Mouse (Mus musculus) neutrophil, adult 5-6 weeks (primary cell): Measurements from ENCODE around the gene Pak2. TPM values are rescaled to one million over a fixed set of nuclear protein-coding genes. Genes with fewer than 3 reads are reported as not detected.

Source experiments
- ATAC-seq: fragments of 151-379, 151-347 bp; 2 replicates; pipeline ENCODE4 v1.8.0; 2017; ENCODE audit warnings: mild to moderate bottlenecking, moderate TSS enrichment; ENCODE audit not compliant: insufficient number of reproducible peaks, poor library complexity, low FRiP score, severe bottlenecking; ENCODE audit errors: extremely low read depth
- total RNA-seq: library from RNA; stranded (forward); fragments of 200-1000 nt; gene quantifications from 2 replicates; pipeline ENCODE4 v1.2.3, GENCODE M21; 2017

Gene Pak2
- total RNA-seq = 114 and 128 TPM in 2 replicates

DNA sequence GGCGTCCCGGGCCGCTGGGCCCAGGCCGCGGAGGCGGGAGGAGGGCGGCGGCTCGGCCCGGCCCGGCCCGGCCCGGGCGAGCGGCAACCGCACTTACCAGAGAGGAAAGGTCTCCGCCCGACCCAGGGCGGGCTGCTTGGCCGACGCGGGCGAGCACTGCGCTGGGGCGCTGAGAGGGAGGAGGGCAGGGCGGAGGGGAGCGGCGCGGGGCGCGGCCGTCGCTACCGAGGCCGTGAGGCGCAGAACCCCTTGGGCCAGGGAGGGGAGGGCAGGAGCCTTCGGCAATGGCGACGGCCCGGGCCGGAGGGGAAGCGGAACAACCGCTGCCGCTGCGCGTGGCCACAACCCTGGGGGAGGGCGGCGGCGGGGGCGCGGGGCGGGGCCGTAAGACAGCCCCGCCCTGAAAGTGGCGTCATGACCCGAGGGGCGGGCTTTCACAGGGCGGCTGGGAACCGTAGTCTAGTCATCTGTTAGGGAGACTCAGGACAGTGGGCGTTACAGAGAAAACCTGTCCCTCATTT is at the start of gene Pak2:
Pak2 (minus strand) TSS at position 352 of the 521 bp plus-strand sequence.
- ATAC-seq = peak; percentile 89

DNA sequence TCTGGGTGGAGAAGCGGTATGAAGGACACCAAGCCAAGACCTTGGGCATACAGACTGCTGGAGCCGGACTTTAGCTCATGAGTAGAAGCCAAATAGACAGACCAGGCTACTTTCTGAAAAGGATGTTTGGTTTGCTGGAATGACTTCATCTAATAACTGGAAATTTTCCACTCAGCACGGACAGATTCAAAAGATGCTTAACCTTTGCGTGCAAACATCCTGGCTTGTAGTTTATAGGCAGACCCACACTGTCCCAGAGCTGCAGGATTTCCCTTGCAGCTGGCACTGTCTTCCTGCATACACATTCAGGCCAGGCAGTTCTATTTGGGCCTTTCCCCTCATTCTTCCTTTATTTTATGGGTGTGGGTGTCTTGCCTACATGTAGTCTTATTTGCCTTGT is 47.9 kb upstream of the Pak2 start:
- ATAC-seq = no peak

DNA sequence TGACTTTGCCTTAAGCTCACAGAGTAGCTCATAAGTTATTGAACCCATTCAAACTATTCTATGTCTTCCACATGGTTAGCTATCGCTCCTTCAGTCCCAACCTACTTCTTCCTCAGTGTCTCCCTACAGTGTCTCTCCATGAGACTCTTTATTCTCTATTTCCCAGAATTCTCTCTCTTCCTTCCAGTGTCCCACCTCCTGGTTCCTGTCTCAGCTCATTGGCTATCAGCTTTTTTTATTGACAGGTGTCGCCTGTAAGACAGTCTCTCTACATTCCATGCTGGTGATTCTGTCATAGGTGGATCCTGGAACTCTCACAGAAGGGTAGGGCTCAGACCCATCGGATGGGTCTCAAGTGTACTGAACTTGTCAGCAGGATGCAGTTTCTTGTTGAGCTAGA is 46.2 kb upstream of the Pak2 start:
- ATAC-seq = no peak

DNA sequence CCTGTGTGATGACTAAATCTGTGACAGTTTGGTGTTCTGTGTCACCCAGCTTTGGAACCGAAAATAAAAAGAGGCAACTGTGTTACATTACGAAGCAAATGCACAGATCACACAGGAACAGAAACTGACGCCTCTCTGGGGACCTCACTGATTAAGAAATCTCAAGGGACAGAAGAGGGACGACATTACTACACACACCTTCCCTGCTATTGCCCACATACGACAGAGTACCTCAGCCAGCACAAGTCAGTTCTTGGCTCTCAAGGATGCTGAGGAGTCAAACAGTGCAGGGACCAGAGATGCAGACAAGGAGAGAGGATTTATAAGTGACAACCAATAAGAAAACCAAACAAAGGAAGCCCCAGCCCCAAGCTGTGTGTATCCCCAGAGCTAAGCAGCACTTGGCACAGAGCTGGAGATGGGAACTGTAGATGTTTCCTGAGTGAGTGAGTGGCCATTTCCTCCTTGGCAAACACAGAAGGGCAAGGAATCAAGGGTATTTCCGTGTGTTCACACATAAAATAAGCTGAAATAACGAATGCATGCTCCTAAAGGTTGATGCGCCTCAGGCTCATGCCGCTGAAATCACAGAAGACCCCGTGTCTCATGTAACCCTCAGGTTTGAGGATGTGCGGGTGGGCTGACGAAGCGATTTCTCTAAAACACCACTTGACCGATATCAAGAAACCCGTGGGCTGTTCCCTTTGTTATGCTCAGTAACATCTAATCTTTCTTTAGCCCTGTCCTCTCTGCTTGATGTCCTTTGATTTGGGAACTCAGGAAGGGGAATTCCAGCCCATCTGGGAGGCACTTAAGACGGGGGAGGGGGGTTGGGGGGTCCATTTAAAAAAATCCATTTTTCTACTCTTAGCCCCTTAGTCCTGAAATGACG is 45.5 kb upstream of the Pak2 start:
- ATAC-seq = peak; percentile 87

DNA sequence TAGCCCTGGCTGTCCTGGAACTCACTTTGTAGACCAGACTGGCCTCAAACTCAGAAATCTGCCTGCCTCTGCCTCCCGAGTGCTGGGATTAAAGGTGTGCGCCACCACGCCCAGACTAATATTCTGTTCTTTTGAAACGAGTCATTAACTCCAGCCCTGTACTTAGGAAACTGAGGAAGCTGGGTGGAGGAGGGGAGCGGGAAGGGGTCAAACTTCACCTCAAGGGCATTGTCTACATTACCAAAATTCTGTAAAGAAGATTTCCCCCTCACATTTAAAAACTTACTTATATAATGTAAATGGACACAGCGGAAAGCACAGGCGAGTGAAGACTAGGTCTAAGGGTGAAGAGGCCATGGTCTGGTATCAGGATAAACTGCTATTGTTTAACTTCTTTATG is 44.9 kb upstream of the Pak2 start:
- no peak for ATAC-seq

DNA sequence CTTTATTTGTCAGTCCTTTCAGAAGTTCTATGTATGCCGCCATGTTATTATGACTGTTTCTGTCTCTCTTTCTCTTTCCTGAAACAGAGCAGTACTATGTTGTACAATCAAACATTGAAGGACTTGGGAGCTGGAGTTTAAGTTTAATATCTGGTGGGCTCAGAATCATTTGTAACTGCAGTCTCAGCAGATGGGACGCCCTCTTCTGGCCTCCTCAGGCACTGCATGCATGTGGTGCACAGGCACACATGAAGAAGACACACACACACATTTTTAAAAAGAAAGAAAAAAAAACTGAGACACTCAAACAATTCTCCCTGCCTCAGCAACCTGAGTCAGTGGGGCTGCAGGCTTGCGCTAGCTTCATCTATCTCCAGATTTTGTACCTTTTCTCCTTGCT is 41.3 kb upstream of the Pak2 start:
- ATAC-seq = no peak

DNA sequence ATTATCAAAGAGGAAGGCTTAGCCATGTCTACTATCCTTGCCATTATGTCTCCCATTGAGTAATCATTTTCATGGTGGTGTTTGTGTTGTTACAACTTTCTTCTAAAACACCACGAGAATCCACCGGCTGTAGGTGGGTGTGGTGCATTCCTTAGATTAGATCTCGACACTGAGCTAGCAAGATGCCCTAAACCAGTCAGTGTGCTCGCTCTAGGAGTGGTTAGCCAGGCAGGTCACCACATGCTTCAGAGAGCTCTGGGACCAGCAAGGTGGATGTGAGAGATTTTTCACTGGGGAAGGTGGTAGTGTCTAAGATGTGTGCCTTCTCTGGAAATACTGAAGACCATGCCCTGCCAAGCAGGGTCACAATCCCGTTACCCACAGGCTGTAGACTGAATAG is 37.0 kb upstream of the Pak2 start:
- ATAC-seq = no peak

DNA sequence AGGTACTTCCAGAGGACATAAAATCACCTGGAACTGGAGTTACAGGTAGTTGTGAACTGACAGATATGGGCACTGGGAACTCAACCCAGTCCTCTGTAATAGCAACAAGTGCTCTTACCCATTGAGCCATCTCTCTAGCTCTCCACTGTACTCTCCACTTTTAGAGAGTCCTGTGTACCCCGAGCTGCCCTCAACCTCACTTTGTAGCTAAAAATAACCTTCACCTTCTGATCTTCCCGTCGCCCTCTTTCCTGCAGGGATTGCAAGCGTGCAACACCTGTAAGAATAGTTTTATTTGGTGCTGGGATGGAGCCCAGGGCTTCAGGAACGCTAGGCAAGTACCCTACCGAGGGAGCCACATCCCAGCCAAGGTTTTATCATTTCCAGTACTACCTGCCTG is 36.6 kb upstream of the Pak2 start:
- ATAC-seq = no peak

DNA sequence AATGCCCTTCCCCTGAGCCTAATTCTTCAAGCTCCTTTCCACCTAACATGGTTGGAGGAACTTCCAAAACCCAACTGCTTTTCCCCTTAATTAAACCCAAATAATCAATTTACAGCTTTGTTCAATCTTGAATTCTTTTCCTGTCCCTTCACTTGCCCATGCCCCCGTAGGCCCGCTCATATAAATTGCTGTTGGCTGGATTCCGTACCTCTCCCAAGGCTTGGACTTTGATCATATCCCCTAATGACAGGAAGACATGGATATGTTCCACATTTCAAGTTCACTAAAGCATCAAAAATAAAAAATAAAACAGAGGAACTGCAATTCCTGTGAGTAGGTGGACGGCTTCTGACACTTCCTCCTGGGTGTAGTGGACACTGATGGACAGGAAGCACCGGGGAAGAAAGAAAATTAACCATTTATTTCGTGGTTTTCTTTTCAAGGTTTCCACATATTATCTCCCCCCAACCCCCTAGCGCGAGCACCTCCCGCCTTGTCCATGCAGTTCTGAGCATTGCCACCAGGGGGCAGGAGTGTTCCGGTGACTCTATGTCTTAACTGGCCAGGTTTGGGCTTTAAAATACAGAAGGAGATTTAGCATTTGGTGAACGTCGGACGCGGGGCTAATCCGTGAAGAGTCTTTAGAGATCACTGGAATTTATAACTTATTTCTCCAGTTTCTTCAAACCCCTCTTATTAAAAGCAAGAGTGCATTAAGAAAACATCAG is 36.0 kb upstream of the Pak2 start:
- ATAC-seq = peak; percentile 60; the same call in 1 of the 2 replicates

DNA sequence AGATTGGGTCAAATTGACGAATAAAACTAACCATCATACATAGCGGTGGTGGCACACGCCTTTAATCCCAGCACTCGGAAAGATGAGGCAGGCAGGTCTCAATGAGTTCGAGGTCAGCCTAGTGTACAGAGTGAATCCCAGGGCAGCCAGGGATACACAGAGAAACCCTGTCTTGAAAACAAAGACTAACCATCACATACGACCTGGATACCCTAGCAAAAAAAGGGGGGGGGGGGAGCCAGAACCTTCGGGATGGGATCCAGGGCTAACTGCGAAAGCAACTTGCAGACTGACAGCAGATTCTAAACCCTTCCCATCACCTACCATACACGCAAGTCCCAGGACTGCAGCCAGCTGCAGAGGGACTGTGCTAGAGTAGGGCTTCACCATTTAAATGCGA is 35.3 kb upstream of the Pak2 start:
- no peak for ATAC-seq

DNA sequence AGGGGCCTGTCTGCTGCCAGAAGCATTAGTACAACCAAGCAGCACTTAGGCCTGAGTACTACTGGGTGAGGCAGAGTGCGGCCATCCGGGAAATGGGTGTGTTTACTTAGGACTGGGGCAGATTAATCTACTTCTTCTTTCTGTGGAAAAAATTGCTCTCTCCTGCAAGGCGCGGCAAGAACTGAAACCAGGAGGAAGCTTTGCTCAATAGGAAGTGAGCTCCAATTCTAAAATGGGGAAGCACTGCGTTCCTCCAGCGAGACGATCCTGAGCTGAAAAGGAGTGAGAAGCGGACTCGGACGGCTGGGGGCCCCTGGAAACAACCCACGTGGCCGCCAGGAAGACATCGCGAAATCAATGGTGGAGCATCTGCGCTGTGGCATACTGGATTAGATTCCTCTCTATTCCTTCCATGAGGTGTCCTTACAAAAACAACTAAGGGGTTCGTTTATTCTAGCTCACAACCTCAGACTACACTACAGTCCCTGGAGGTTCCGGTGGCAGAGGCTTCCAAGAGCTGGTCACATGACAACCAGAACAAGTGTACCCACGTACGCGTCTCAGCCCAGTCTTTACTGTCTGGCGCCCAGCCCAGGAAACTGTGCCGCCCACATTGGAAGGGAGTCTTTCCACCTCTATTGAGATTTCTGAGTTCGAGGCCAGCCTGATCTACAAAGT is 34.5 kb upstream of the Pak2 start:
- peak; percentile 75 for ATAC-seq

DNA sequence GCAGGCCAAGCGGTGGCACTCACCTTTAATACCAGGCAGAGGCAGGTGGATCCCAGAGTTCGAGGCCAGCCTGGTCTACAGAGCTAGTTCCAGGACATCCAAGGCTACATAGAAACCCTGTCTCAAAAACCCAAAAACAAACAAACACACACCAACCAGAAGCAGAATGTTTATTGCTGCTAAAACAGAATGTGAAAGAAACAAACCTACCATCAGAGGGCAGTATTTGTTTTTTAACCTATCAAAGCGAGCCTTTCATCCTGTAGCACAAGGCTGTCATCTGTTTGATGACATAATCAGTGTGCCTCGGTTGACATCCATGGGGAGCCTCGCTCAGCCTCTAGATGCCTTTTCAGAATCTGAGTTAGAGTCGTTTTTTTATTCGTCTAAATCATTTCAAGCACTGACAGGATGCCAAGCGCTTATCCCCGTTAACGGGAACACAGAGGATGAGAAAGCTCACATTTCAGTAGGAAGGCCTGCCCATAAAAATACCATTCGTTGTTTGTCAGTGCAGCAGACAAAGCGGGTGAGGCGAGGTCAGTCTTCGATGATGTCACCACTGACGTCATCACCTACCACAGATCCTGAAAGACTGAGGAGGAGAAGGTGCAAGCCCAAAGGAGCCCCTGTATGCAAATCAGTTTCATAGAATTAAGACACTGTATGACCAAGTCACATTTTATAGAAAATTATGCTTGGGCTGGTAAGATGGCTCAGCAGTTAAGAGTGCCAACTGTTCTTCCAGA is 32.0 kb upstream of the Pak2 start:
- no peak for ATAC-seq

DNA sequence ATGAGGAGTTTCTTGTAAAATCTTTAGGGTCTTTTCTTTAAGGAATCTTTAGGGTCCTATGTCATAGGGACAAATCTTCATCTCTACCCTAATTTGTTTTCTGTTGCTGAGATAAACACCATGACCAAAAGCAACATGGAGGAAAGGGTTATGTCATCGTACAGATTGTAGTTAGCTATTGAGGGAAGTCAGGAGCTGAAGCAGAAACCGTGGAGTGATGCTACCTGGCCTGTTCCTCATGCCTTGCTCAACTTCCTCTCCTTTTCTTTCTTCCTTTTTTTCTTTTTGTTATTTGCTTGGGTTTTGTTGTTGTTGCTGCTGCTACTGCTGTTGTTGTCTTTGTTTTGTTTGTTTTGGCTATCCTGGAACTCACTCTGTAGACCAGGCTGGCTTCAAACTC is 29.4 kb upstream of the Pak2 start:
- 0 out of 2 replicates have a peak, but pooled peaks have one; percentile 15 for ATAC-seq

DNA sequence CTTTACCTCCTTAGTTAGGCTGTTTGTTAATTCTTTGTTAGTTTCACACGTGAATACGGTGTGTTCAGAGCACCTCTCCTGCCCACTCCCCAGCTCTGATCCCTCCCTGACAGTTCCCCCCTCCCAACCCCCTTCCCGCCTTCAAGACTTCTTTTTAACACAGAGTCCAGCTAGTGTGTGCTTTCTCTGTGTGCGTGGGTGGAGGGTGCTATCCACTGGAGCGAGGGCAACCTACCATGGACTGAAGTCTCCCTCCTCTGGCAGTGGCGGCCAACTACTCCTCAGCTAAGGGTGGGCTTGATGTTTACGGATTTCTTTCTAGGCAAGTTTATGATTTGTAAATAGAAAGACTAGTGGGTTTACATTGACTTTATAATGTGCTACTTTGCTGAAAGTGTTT is 29.0 kb upstream of the Pak2 start:
- ATAC-seq = peak; percentile 64

DNA sequence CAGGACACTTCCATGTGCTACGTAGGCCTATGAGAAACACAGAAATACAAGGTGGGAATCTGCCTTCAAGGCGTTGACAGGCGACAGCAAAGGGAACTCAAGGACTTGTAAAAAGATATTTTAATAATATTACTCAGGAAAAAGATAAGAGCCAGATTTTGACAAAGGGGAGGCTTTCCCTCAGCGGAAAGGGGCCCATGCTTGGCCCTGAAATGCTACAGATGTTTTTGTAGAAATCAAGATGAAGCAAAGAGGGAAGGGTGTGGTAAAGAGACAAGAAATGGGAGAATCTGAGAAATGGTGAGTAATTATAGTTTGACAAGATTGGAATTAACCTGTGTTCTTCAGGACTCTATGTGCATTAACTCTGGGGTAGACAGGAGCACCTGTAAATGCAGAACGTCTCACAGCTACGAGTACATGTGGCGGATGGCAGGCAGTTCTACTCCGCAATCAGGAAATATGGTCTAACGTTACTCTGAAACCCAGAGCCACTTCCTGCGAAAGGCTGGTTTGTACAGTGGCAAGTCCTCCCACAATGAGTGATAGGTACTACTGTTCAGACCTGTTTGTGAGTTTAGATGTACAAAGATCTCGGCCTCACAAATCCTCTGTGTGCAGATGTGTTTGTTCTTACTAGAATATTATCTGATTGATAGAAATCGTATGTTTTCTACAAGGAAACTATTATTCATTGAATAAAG is 28.4 kb upstream of the Pak2 start:
- ATAC-seq = peak; percentile 34; the same call in 1 of the 2 replicates

DNA sequence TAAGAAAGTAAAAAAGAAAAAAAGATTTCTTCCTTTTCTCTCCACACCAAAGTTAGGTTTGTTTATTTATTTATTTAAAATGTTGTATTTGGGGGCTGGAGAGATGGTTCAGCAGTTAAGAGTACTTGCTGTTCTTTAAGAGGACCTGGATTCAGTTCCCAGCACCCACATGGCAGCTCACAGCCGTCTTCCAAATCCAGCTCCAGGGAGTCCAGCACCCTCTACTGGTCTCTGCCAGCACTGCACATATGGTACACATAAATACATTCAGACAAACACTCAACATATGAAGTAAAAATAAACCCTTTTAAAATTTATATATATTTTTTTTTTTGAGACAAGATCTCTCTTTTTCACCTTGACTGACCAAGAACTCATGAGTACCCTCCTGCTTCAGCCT is 26.6 kb upstream of the Pak2 start:
- ATAC-seq = no peak

DNA sequence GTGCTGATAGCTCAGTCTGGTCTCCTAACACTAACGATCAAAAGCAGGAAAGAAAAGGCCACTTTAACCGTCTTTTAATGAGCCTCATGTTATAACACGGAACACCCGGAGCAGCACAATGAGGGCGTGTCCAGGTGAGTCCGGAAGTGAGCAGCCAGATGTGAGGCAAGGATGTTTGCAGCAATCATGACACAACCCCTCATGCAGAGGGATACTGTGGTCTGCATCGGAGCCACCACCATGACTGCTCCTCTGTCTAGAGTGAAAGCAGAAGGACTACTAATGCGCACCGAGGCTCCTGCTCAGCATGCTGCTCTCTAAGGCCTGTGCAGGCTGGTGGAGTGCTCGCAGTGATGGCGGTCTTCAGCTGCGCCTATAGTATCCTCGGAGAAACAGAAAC is 23.2 kb upstream of the Pak2 start:
- peak; percentile 58 for ATAC-seq

DNA sequence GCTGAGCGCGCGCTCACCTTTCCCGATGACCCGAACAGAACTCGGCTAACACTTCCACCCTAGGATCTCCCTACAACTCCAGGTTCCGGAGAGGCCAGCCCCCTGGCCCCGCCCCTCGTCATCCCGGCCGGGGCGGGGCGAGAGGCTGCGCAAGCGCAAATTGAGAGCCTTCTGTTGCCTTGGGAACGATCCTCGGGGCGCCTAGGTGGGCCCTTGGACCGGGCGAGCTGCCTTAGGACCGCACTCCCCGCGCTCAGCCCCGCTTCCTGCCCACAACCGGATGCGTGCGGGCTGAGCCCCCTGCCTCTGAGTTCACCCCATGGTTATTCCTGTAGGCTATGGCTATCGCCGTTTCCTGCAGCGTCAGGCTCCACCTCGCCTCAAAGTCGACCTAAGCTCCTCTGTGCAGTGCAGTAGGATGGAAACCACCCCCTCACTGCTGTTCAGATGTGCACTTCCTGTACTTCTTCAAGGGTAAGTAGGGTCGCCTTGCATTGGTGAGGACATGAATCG is 20.6 kb upstream of the Pak2 start, which contains the start of the genes Pigx and Cep19:
Pigx (minus strand) TSS at position 103 of the 513 bp plus-strand sequence.
Cep19 (plus strand) TSS at position 163 of the 513 bp plus-strand sequence.
- ATAC-seq = peak; percentile 56
